Mouse (Mus musculus) kidney, embryonic 15.5 days (tissue): ENCODE data around the gene Gcgr. TPM values are rescaled to one million over a fixed set of nuclear protein-coding genes. Genes with fewer than 3 reads are reported as not detected.
"Not testable (repeated sequence)": the region's sequence is repeated elsewhere in the genome, so short reads cannot be mapped to it uniquely, and the experiment has no call there.

Source experiments
- ATAC-seq: fragments of 200-750 bp; cut with Nextera tagmentation; replicated peaks from 2 replicates; pipeline ENCODE4 v1.8.0; 2017; ENCODE audit warnings: moderate TSS enrichment; ENCODE audit not compliant: low FRiP score
- H3K27ac ChIP-seq: fragments of 300-500 bp; sonication (generic); 2 replicates; pipeline ENCODE4 v1.5.1; 2015; ENCODE audit warnings: mild to moderate bottlenecking, inconsistent platforms
- H3K27me3 ChIP-seq: fragments of 300-500 bp; sonication (generic); 2 replicates; pipeline ENCODE4 v1.6.1; 2015; ENCODE audit warnings: inconsistent platforms
- H3K36me3 ChIP-seq: fragments of 300-500 bp; sonication (generic); 2 replicates; pipeline ENCODE4 v1.6.1; 2015; ENCODE audit warnings: inconsistent platforms
- H3K4me1 ChIP-seq: fragments of 300-500 bp; sonication (generic); 2 replicates; pipeline ENCODE4 v1.6.1; 2015; ENCODE audit warnings: inconsistent platforms
- H3K4me2 ChIP-seq: fragments of 300-500 bp; sonication (generic); 2 replicates; pipeline ENCODE4 v1.6.1; 2015; ENCODE audit warnings: moderate library complexity, mild to moderate bottlenecking, inconsistent platforms
- H3K4me3 ChIP-seq: fragments of 300-500 bp; sonication (generic); replicated peaks from 2 replicates; pipeline ENCODE4 v1.5.1; 2015; ENCODE audit warnings: mild to moderate bottlenecking, inconsistent platforms
- H3K9ac ChIP-seq: fragments of 300-500 bp; sonication (generic); 2 replicates; pipeline ENCODE4 v1.6.1; 2015; ENCODE audit warnings: mild to moderate bottlenecking, inconsistent platforms
- H3K9me3 ChIP-seq: fragments of 300-500 bp; sonication (generic); replicated peaks from 2 replicates; pipeline ENCODE4 v1.6.1; 2016; ENCODE audit warnings: inconsistent platforms
- WGBS: fragments of 180-500 bp; shearing (Covaris S2); methylation state at CpG from one replicate; pipeline ENCODE4 v1.1.7; 2015; ENCODE audit warnings: mixed read lengths; 5-methylcytosine and 5-hydroxymethylcytosine counted together
- polyA plus RNA-seq: library from polyadenylated mRNA; unstranded; fragments of >200 nt; fragmentation: Nextera tagmentation; extraction: Ambion mirVana; gene quantifications from 2 replicates; pipeline ENCODE4 v1.2.1, GENCODE M21; 2015

Gene Gcgr
- polyA plus RNA-seq, 1 experiment from 2014 or later, result 2.4 TPM

GRCm38 (mm10) chr11:120582268-120582981 is 51.9 kb downstream of the Gcgr start:
- Histone ChIP-seq H3K4me3 (peak overlapping the region; percentile 95), H3K9me3 (no peaks in the 10 kb centered on the region), H3K4me2 (peak overlapping the region; percentile 90), H3K4me1 (peaks cover 44% of the 10 kb centered on the region), H3K27me3 (no peaks in the 10 kb centered on the region), H3K9ac (peak overlapping the region; percentile 96), H3K27ac (peak overlapping the region; percentile 94), H3K36me3 (peaks cover 66% of the 10 kb centered on the region)
- 71% methylated on average over 8 of the region's 8 CpGs for WGBS
- no peak for ATAC-seq

- Histone ChIP-seq H3K4me1 (peaks cover 39% of the 10 kb centered on the region), H3K27ac (peak overlapping the region; percentile 94; the same call in 1 of the 2 replicates), H3K36me3 (peaks cover 66% of the 10 kb centered on the region)
- H3K4me2 ChIP-seq, H3K9me3 ChIP-seq, H3K9ac ChIP-seq, ATAC-seq, H3K27me3 ChIP-seq, H3K4me3 ChIP-seq: not testable (repeated sequence)
- 92% methylated on average over 2 of the region's 2 CpGs for WGBS
Measured at GRCm38 (mm10) chr11:120582982-120583293, 52.4 kb downstream of the Gcgr start.

- Histone ChIP-seq H3K27me3 (no peaks in the 10 kb centered on the region), H3K27ac (no peak overlapping the region)
- 100% methylated on average over 1 of the region's 1 CpGs for WGBS
Measured at GRCm38 (mm10) chr11:120583937-120584336, 53.4 kb downstream of the Gcgr start.

GRCm38 (mm10) chr11:120588531-120588930 is 58.0 kb downstream of the Gcgr start:
- WGBS, result 90% methylated on average over 6 of the region's 6 CpGs
- no peaks in the 10 kb centered on the region for H3K27me3 ChIP-seq
- peaks cover 99% of the 10 kb centered on the region for H3K36me3 ChIP-seq
- no peak overlapping the region for H3K9ac ChIP-seq
- H3K4me1 ChIP-seq, result no peaks in the 10 kb centered on the region
- H3K4me2 ChIP-seq, result no peak overlapping the region
- no peaks in the 10 kb centered on the region for H3K9me3 ChIP-seq
- no peak overlapping the region for H3K27ac ChIP-seq
- no peak overlapping the region for H3K4me3 ChIP-seq
- ATAC-seq, result no peak

More at GRCm38 (mm10) chr11:120583937-120584336, 53.4 kb downstream of the Gcgr start:
- H3K4me1 ChIP-seq, result peaks cover 29% of the 10 kb centered on the region
- H3K4me2 ChIP-seq, result no peak overlapping the region
- no peaks in the 10 kb centered on the region for H3K9me3 ChIP-seq
- no peak overlapping the region for H3K4me3 ChIP-seq
- peaks cover 66% of the 10 kb centered on the region for H3K36me3 ChIP-seq
- ATAC-seq, result no peak
- no peak overlapping the region for H3K9ac ChIP-seq

Other genes starting within 250 kb of the Gcgr start
- gene Actg1, start 182.2 kb upstream of the Gcgr start, polyA plus RNA-seq, result 2,367 and 2,520 TPM in 2 replicates
- 1.1 and 1.2 TPM in 2 replicates for gene Fscn2, start 169.2 kb upstream of the Gcgr start, polyA plus RNA-seq
- 33.1 and 41.9 TPM in 2 replicates for gene Faap100, start 151.9 kb upstream of the Gcgr start, polyA plus RNA-seq
- gene Nploc4, start 93.0 kb upstream of the Gcgr start, polyA plus RNA-seq, result 33.5 and 34.8 TPM in 2 replicates
- not detected in 2 replicates for gene Tspan10, start 88.1 kb upstream of the Gcgr start, polyA plus RNA-seq
- gene Pde6g, start 77.2 kb upstream of the Gcgr start, polyA plus RNA-seq, result 0.28 and 0.38 TPM in 2 replicates
- 13.1 and 13.8 TPM in 2 replicates for gene Oxld1, start 72.6 kb upstream of the Gcgr start, polyA plus RNA-seq
- 40.5 and 41.9 TPM in 2 replicates for gene Ccdc137, start 72.6 kb upstream of the Gcgr start, polyA plus RNA-seq
- gene Arl16, start 63.1 kb upstream of the Gcgr start, polyA plus RNA-seq, result 42.7 and 53.3 TPM in 2 replicates
- 166 and 172 TPM in 2 replicates for gene Mrpl12, start 46.1 kb upstream of the Gcgr start, polyA plus RNA-seq
- gene Slc25a10, start 38.9 kb upstream of the Gcgr start, polyA plus RNA-seq, result 84.6 and 91.9 TPM in 2 replicates
- 199 and 212 TPM in 2 replicates for gene Mcrip1, start 19.0 kb downstream of the Gcgr start, polyA plus RNA-seq
- gene Ppp1r27, start 20.4 kb downstream of the Gcgr start, polyA plus RNA-seq, result 0.49 and 1.4 TPM in 2 replicates
- 718 and 736 TPM in 2 replicates for gene P4hb, start 42.6 kb downstream of the Gcgr start, polyA plus RNA-seq
- 588 and 644 TPM in 2 replicates for gene Arhgdia, start 50.9 kb downstream of the Gcgr start, polyA plus RNA-seq
- gene Alyref, start 67.7 kb downstream of the Gcgr start, polyA plus RNA-seq, result 494 TPM in 2 replicates
- 193 and 206 TPM in 2 replicates for gene Anapc11, start 67.7 kb downstream of the Gcgr start, polyA plus RNA-seq
- gene Npb, start 77.8 kb downstream of the Gcgr start, polyA plus RNA-seq, result 24.4 and 25.2 TPM in 2 replicates
- 118 and 140 TPM in 2 replicates for gene Pcyt2, start 87.2 kb downstream of the Gcgr start, polyA plus RNA-seq
- 32.7 and 33.9 TPM in 2 replicates for gene Sirt7, start 94.5 kb downstream of the Gcgr start, polyA plus RNA-seq
- gene Mafg, start 102.9 kb downstream of the Gcgr start, polyA plus RNA-seq, result 32.2 and 35.9 TPM in 2 replicates
- gene Pycr1, start 113.1 kb downstream of the Gcgr start, polyA plus RNA-seq, result 25.4 and 29.3 TPM in 2 replicates
- gene Myadml2, start 117.5 kb downstream of the Gcgr start, polyA plus RNA-seq, result 0.28 and 0.29 TPM in 2 replicates
- 5.2 and 7.7 TPM in 2 replicates for gene Notum, start 130.5 kb downstream of the Gcgr start, polyA plus RNA-seq
- 127 and 144 TPM in 2 replicates for gene Aspscr1, start 142.3 kb downstream of the Gcgr start, polyA plus RNA-seq
- gene Cenpx, start 183.0 kb downstream of the Gcgr start, polyA plus RNA-seq, result 164 and 176 TPM in 2 replicates
- 52.9 and 66.0 TPM in 2 replicates for gene Lrrc45, start 183.2 kb downstream of the Gcgr start, polyA plus RNA-seq
- 27.6 and 31.0 TPM in 2 replicates for gene Rac3, start 190.8 kb downstream of the Gcgr start, polyA plus RNA-seq
- gene Dcxr, start 196.6 kb downstream of the Gcgr start, polyA plus RNA-seq, result 31.9 and 32.1 TPM in 2 replicates
- gene Cbr2, start 201.4 kb downstream of the Gcgr start, polyA plus RNA-seq, result 2.4 and 3.4 TPM in 2 replicates
- gene Hmga1b, start 232.1 kb downstream of the Gcgr start, polyA plus RNA-seq, result 3.8 and 6.1 TPM in 2 replicates